Mouse (Mus musculus): ENCODE measurements around the gene D930048N14Rik.
"Not testable (repeated sequence)": the region's sequence is repeated elsewhere in the genome, so short reads cannot be mapped to it uniquely, and the experiment has no call there.

GRCm38 (mm10) chr11:51664747-51665146, 14.0 kb downstream of the D930048N14Rik start:
- not testable (repeated sequence) for TF ChIP-seq CTCF, EP300 (IDR thresholded peaks at IDR 0.05; ENCODE audit: low read depth)

All from liver, postnatal 0 days (tissue).